Mouse (Mus musculus): ENCODE measurements around the gene Pcx.

Pcx gene

GRCm38 (mm10) chr19:4515746-4516145 is 5.5 kb downstream of the Pcx start:
- TF ChIP-seq GATA4 (IDR thresholded peaks at IDR 0.05; ENCODE audit: insufficient replicate concordance, low read length) = no peak

DNA sequence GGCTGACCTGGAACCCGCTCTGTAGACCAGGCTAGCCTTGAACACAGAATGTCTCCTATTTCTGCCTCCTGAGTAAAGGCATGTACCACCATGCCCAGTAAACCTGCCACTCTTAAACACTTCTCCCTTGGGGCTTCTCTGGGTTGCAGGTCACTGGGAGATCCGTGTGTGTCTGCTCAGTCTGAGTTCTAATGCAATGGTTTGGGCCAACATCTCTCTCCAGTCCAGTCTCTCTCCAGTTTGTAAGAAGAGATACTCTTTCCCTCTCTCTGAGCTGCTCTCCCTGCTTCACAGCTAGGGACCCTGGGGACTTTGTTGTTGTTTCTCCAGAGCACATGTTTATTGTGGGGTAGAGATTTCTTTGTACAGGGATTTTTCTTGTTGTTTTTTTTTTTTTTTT is 6.0 kb downstream of the Pcx start:
- TF ChIP-seq GATA4 (IDR thresholded peaks at IDR 0.05; ENCODE audit: insufficient replicate concordance, low read length) = no peak

- TF ChIP-seq GATA4 (IDR thresholded peaks at IDR 0.05; ENCODE audit: insufficient replicate concordance, low read length) = no peak
These were observed 7.2 kb downstream of the Pcx start for GRCm38 (mm10) chr19:4517483-4517882.

GRCm38 (mm10) chr19:4521426-4522050 is 11.3 kb downstream of the Pcx start:
- no peak for TF ChIP-seq GATA4 (IDR thresholded peaks at IDR 0.05; ENCODE audit: insufficient replicate concordance, low read length)

DNA sequence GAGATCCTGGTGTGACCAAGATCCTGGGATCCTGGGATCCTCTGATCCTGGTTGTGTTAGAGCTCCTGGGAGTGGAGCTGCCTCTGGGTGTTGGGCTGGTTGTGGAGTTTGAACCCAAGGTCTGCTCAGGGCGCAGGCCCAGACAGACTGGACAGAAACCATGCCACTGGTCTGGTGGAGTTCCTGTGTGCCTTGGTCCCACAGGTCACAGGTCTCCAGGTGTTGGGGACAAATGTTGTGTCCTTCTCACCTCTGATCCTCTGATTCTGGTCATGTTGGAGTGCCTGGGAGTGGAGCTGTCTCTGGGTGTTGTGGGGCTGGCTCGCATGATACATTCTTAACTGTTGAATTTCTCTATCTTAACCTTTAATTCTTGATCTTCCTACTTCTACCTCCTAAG is 24.4 kb downstream of the Pcx start:
- TF ChIP-seq GATA4 (IDR thresholded peaks at IDR 0.05; ENCODE audit: insufficient replicate concordance, low read length) = no peak

DNA sequence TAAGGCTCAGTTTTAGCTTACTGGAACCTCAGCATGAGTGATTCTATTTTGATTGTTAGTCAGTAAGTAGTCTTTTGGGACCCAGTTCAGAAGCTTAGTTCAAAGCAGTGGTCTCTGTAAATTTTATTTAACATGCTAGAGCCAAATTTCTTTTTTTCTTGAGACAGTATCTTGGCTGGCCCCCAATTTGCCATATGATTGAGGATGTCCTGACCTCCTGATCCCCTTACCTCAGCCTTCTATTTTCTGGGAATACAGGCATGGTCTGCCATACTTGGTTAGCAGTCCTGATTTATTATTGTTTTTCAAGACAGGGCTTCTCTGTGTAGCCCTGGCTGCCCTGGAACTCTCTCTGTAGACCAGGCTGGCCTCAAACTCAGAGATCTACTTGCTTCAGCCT is 25.6 kb downstream of the Pcx start:
- TF ChIP-seq GATA4 (IDR thresholded peaks at IDR 0.05; ENCODE audit: insufficient replicate concordance, low read length) = no peak

DNA sequence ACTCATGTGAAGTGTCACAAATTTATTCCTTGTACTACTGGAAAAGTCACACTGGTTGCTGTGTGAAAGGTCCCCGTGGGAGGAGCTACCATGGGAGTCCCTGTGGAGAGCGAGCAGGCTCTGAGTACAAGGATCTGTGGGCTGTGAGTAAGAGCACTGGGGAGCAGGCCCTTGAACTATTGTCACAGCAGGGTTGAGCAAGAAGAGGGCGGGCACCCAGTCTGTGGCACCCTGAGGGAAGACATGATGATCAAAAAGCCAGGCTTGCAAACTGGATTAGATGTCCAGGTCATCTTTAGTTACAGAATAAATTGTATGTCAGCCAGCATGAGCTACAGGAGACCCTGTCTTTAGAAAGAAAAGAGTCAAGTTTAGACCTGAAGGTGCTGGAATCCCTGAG is 26.3 kb downstream of the Pcx start:
- no peak for TF ChIP-seq GATA4 (IDR thresholded peaks at IDR 0.05; ENCODE audit: insufficient replicate concordance, low read length)

- no peak for TF ChIP-seq GATA4 (IDR thresholded peaks at IDR 0.05; ENCODE audit: insufficient replicate concordance, low read length)
These were observed 30.0 kb downstream of the Pcx start for GRCm38 (mm10) chr19:4540263-4540662.

DNA sequence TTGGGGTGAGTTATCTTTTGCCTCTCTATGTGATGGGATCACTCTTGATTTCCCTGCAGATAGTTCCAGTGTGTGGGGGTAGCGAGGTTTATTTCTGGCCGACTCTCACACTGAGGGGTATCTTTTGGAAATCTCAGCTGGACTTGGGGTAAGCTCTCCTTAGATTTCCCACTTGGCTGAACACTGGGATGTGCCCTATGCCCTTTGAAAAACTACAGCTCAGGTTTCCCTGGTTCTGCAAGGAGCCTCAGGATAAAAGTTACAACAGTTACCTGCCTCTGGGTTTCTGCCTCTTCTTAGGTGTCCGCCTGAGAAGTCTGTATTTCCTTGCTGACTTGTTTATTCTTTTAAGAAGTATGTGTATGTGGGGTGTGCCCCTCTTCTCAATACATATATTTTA is 30.7 kb downstream of the Pcx start:
- no peak for TF ChIP-seq GATA4 (IDR thresholded peaks at IDR 0.05; ENCODE audit: insufficient replicate concordance, low read length)

GRCm38 (mm10) chr19:4542081-4542480 is 31.8 kb downstream of the Pcx start:
- TF ChIP-seq GATA4 (IDR thresholded peaks at IDR 0.05; ENCODE audit: insufficient replicate concordance, low read length) = no peak

- no peak for TF ChIP-seq GATA4 (IDR thresholded peaks at IDR 0.05; ENCODE audit: insufficient replicate concordance, low read length)
These were observed 34.8 kb downstream of the Pcx start for GRCm38 (mm10) chr19:4545091-4545490.

DNA sequence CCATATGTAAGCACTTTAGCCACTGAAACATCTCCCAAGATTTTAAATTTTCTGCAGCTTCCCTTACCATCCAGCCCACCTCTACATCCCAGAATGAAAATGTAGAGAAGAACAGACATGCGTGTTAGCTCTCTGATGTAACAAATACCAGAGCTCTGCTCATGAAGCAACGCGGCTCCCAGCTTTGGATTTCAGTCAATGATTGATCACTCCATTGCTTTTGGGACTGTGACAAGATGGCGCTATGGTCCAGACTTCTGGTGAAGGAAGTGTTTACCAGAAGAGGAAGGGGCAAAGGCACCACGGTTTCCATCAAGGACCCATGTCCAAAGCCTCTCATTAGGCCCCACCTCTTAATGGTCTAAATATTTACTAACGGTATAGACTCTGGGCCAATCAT is 35.6 kb downstream of the Pcx start:
- no peak for TF ChIP-seq GATA4 (IDR thresholded peaks at IDR 0.05; ENCODE audit: insufficient replicate concordance, low read length)

GRCm38 (mm10) chr19:4547801-4548200 is 37.5 kb downstream of the Pcx start:
- TF ChIP-seq GATA4 (IDR thresholded peaks at IDR 0.05; ENCODE audit: insufficient replicate concordance, low read length) = no peak

- TF ChIP-seq GATA4 (IDR thresholded peaks at IDR 0.05; ENCODE audit: insufficient replicate concordance, low read length) = no peak
These were observed 38.1 kb downstream of the Pcx start for GRCm38 (mm10) chr19:4548305-4548883.

GRCm38 (mm10) chr19:4554248-4554647 is 44.0 kb downstream of the Pcx start:
- TF ChIP-seq GATA4 (IDR thresholded peaks at IDR 0.05; ENCODE audit: insufficient replicate concordance, low read length) = no peak

DNA sequence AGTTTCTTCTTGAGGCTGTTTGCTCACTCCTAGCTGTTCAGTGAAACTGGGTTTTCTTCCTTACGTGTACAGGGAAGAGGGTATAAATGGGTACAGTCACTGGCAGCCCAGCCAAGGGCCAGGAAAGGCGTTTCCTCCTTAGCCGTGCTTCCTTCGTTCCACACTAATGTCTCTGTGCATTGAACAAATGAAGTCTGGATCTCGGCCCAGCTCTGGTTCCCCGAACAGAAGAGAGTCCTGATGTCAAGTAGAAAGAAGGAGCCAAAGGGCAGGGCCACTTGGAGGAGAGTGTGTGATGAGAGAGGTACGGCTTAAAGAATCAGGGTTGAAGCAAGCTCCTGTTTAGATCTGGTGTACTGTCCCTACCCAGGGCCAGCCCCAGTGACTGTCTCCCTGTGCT is 44.8 kb downstream of the Pcx start:
- no peak for TF ChIP-seq GATA4 (IDR thresholded peaks at IDR 0.05; ENCODE audit: insufficient replicate concordance, low read length)

DNA sequence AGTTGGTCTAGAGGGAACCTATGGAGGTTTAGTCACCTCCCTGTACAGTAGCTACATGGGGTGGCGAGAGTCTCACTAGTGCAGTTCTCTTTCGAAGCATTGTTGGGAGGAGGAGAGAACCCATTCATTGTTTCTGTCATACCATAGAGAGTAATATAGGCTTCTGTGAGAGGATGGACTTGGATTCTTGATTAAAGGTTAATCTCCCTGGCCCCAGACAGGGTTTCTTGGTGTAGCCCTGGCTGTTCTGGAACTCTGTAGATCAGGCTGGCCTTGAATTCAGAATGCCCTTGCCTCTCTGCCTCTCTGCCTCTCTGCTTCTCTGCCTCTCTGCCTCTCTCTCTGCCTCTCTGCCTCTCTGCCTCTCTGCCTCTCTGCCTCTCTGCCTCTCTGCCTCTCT is 46.5 kb downstream of the Pcx start:
- TF ChIP-seq GATA4 (IDR thresholded peaks at IDR 0.05; ENCODE audit: insufficient replicate concordance, low read length) = no peak

Data from liver, adult (tissue).